Mouse (Mus musculus) lung, postnatal 0 days (tissue): ENCODE measurements at regions not wholly inside any gene's neighbourhood (a gene's known extent, or its start where the extent isn't known, plus 50 kb on each side); places are given as distances from the start of the nearest gene placed in this dataset.
A peak's percentile ranks its signal among the peaks of the same experiment; 100 is the strongest.

Experiments used
- CTCF ChIP-seq: IDR thresholded peaks from 2 replicates; pipeline ENCODE4 v1.5.1; 2016; ENCODE audit warnings: antibody characterized with exemption, mild to moderate bottlenecking
- EP300 ChIP-seq: IDR thresholded peaks from 2 replicates; pipeline ENCODE4 v1.6.1; 2016; ENCODE audit warnings: antibody characterized with exemption, mild to moderate bottlenecking, control low read depth

GRCm38 (mm10) chrX:52694392-52694791, 80.6 kb upstream of the Gpc3 start:
- TF ChIP-seq CTCF (peak; percentile 64), EP300 (no peak)
